Mouse (Mus musculus): ENCODE measurements around the gene Uso1.
A peak's percentile ranks its signal among the peaks of the same experiment; 100 is the strongest.

The Uso1 gene

GRCm38 (mm10) chr5:92196895-92197811, 59.4 kb downstream of the Uso1 start:
- no peak for DNase-seq

- no peak for DNase-seq
Measured at GRCm38 (mm10) chr5:92198266-92198665, 60.5 kb downstream of the Uso1 start.

GRCm38 (mm10) chr5:92204162-92205036, 66.7 kb downstream of the Uso1 start:
- no peak for DNase-seq

- no peak for DNase-seq
Measured at GRCm38 (mm10) chr5:92205184-92205583, 67.4 kb downstream of the Uso1 start.

GRCm38 (mm10) chr5:92205706-92206105, 68.0 kb downstream of the Uso1 start:
- no peak for DNase-seq

- DNase-seq, result no peak
Measured at GRCm38 (mm10) chr5:92206121-92206520, 68.4 kb downstream of the Uso1 start.

GRCm38 (mm10) chr5:92210205-92210604, 72.5 kb downstream of the Uso1 start:
- DNase-seq, result no peak

GRCm38 (mm10) chr5:92212231-92212630, 74.5 kb downstream of the Uso1 start:
- DNase-seq, result no peak

- no peak for DNase-seq
Measured at GRCm38 (mm10) chr5:92215308-92215707, 77.6 kb downstream of the Uso1 start, which contains the start of gene U90926. Gene U90926 (minus strand): TSS chr5:92215408.

- no peak for DNase-seq
Measured at GRCm38 (mm10) chr5:92218915-92219793, 81.4 kb downstream of the Uso1 start.

GRCm38 (mm10) chr5:92219826-92220225, 82.1 kb downstream of the Uso1 start:
- DNase-seq, result no peak

GRCm38 (mm10) chr5:92220287-92220902, 82.7 kb downstream of the Uso1 start:
- no peak for DNase-seq

- no peak for DNase-seq
Measured at GRCm38 (mm10) chr5:92227782-92228181, 90.0 kb downstream of the Uso1 start.

- no peak for DNase-seq
Measured at GRCm38 (mm10) chr5:92228776-92229175, 91.0 kb downstream of the Uso1 start.

GRCm38 (mm10) chr5:92229514-92229913, 91.8 kb downstream of the Uso1 start:
- no peak for DNase-seq

- no peak for DNase-seq
Measured at GRCm38 (mm10) chr5:92230306-92230705, 92.6 kb downstream of the Uso1 start.

GRCm38 (mm10) chr5:92231836-92232235, 94.1 kb downstream of the Uso1 start:
- DNase-seq, result no peak

GRCm38 (mm10) chr5:92233366-92233765, 95.6 kb downstream of the Uso1 start:
- no peak for DNase-seq

GRCm38 (mm10) chr5:92234939-92235557, 97.3 kb downstream of the Uso1 start:
- no peak for DNase-seq

- DNase-seq, result peak; percentile 84
Measured at GRCm38 (mm10) chr5:92239333-92240232, 101.8 kb downstream of the Uso1 start.

Data from right cerebral cortex, adult 18-20 months (tissue).